Mouse (Mus musculus) megakaryocyte, embryonic 14.5 days (primary cell): ENCODE measurements at regions not wholly inside any gene's neighbourhood (a gene's known extent, or its start where the extent isn't known, plus 50 kb on each side); places are given as distances from the start of the nearest gene placed in this dataset.

Experiments used
- FLI1 ChIP-seq: IDR thresholded peaks from 2 replicates; pipeline ENCODE4 v1.6.1; 2012; ENCODE audit warnings: low read length, inconsistent platforms, mixed read lengths
- GATA1 ChIP-seq: IDR thresholded peaks from 3 replicates; pipeline ENCODE4 v1.6.1; 2012; ENCODE audit warnings: mixed read lengths, low read length, inconsistent platforms, borderline replicate concordance

DNA sequence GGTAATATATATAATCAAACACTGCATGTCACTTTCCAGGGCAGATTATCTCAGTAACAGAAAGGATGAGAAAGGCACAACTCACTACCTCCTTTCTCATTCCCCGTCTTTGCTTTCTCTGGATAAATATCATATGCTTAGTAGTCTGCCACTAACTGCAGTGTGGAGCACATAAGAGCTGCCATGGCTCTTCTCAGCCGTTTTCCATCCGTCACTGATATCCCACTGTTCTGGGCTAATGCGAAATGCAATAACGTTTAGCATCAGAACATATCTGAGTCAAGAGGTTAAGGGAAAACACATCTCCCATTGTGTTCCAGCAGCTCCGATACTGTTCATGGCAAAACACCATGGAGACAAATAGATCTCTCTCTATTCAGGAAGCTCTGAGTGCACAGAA is 379.8 kb upstream of the Ubash3b start:
- TF ChIP-seq GATA1: no peak
- TF ChIP-seq FLI1: no peak
